Mouse (Mus musculus) limb, embryonic 13.5 days (tissue): ENCODE results near the gene Rln3. TPM values are rescaled to one million over a fixed set of nuclear protein-coding genes. Genes with fewer than 3 reads are reported as not detected.
"Not testable (repeated sequence)": the region's sequence is repeated elsewhere in the genome, so short reads cannot be mapped to it uniquely, and the experiment has no call there.

Experiments
- ATAC-seq: fragments of 200-750 bp; cut with Nextera tagmentation; 2 replicates; pipeline ENCODE4 v1.8.0; 2017; ENCODE audit warnings: low read depth, moderate number of reproducible peaks, moderate TSS enrichment; ENCODE audit not compliant: low FRiP score
- H3K27ac ChIP-seq: fragments of 300-500 bp; sonication (generic); 2 replicates; pipeline ENCODE4 v1.5.1; 2015; ENCODE audit warnings: inconsistent platforms, mild to moderate bottlenecking, moderate library complexity
- H3K27me3 ChIP-seq: fragments of 300-500 bp; sonication (generic); 2 replicates; pipeline ENCODE4 v1.6.1; 2015; ENCODE audit warnings: mild to moderate bottlenecking, inconsistent platforms
- H3K36me3 ChIP-seq: fragments of 300-500 bp; sonication (generic); 2 replicates; pipeline ENCODE4 v1.6.1; 2015; ENCODE audit warnings: inconsistent platforms, mild to moderate bottlenecking, moderate library complexity
- H3K4me1 ChIP-seq: fragments of 300-500 bp; sonication (generic); 2 replicates; pipeline ENCODE4 v1.6.1; 2015; ENCODE audit warnings: inconsistent platforms
- H3K4me2 ChIP-seq: fragments of 300-500 bp; sonication (generic); replicated peaks from 2 replicates; pipeline ENCODE4 v1.6.1; 2015; ENCODE audit warnings: inconsistent platforms, mild to moderate bottlenecking, moderate library complexity
- H3K4me3 ChIP-seq: fragments of 300-500 bp; sonication (generic); 2 replicates; pipeline ENCODE4 v1.5.1; 2015; ENCODE audit warnings: moderate library complexity, mild to moderate bottlenecking, inconsistent platforms
- H3K9ac ChIP-seq: fragments of 300-500 bp; sonication (generic); 2 replicates; pipeline ENCODE4 v1.6.1; 2015; ENCODE audit warnings: mild to moderate bottlenecking, inconsistent platforms
- H3K9me3 ChIP-seq: fragments of 300-500 bp; sonication (generic); 2 replicates; pipeline ENCODE4 v1.6.1; 2016; ENCODE audit warnings: inconsistent platforms
- WGBS: fragments of 180-500 bp; shearing (Covaris S2); methylation state at CpG from one replicate; pipeline ENCODE4 v1.1.7; 2015; 5-methylcytosine and 5-hydroxymethylcytosine counted together
- polyA plus RNA-seq: library from polyadenylated mRNA; unstranded; fragments of >200 nt; fragmentation: Nextera tagmentation; extraction: Ambion mirVana; gene quantifications from 2 replicates; pipeline ENCODE4 v1.2.1, GENCODE M21; 2015

Gene Rln3
- polyA plus RNA-seq, 1 experiment from 2014 or later, result not detected

DNA sequence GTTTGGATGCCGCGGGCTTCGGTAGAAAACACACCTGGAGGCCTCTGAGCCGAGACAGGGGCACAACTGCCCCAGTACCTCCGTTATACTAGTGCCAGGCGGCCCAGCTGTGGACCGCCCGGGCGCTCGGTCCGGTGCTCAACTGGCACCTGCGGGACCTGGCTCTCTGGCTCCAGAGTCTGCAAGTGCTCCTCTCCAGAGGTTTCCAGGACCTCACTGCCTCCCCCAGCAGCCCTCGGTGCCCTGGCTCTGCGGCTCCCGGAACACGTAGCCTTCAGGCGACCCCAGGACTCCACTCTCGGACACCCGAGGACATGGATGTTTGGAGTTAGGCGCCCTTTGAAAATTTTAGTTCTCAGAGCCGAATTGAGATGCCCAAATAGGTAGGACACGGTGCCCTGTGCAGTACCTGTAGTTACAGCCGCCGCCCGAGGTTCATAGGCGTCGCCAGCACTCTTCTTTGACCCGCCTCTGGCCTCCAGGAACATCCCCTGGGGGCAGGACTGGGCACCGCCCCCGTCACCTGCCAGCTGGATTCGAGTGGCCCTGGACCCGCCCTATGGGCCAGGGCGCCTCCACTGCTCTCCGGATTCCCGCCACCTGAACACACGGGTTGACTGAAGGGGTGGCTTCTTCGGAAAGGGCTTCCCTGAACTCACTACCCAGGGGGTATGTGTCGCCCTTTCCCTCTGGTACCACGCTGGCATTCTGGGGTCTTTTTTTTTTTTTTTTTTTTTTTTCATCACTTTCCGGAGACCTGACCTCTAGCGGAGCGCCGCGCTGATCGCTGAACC, 32.9 kb downstream of the Rln3 start, which contains the start of gene 2210011C24Rik:
TSS of gene 2210011C24Rik (minus strand) at position 467 of the 794 bp plus-strand sequence.
- H3K4me1 ChIP-seq, result peaks cover 30% of the 10 kb centered on the region
- peak within 1 kb of the TSS; percentile 58 for H3K4me3 ChIP-seq
- peak within 1 kb of the TSS; percentile 96 for H3K4me2 ChIP-seq
- no peak within 1 kb of the TSS for H3K27ac ChIP-seq
- WGBS, result under 1% methylated on average over 45 of the region's 45 CpGs
- ATAC-seq, result no peak
- H3K36me3 ChIP-seq, result no peaks in the 10 kb centered on the region
- H3K9me3 ChIP-seq, result no peaks in the 10 kb centered on the region
- peaks cover 44% of the 10 kb centered on the region for H3K27me3 ChIP-seq
- peak within 1 kb of the TSS; percentile 70 for H3K9ac ChIP-seq

DNA sequence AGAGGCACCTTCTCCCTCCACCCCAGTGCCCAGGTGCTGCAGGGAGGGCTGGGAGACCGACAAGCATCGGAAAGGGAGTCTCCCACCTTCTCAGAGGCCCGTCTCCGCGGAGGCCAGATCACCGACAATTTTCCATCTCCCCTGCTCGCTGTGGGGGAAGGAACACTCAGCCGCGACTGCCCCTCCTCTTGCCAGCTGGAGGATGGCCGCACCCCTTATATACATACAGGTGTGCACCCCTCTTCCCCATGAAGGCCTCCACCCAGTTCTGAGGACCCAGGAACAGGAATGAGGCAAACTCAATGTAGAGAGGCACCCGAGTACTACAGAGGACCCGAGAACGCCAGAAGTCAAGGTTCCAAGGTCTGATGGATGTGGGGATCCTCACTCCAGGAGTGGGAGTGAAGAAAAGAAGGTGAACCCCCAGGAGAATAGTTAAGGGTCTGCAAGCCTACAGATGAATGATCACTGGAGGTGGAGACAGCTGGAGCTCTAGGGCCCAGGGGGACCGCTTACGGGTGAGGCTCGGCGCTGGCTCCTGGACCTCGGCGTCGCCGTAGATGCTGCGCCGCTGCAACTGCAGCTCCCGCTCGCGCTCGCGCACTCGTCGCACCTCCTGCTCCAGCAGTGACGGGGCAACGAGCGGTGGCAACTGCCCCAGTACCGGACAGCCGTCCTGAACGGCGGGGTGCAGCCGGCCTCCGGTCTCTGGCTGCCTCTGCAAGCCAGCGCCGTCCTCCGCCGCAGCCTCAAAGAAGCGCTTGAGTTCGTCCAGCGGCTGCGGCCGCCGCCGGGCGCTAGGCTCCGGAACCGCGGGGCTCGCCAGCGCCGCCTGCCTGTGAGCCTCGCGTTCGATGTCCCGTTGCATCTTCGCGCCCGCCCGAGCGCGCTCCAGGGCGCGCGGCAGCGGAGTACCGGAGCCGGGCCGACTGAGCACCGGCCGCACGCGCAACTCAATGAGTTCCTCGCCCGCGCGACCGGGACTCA, 33.9 kb downstream of the Rln3 start:
- Histone ChIP-seq H3K9me3 (no peaks in the 10 kb centered on the region), H3K27me3 (peaks cover 44% of the 10 kb centered on the region), H3K4me1 (peaks cover 30% of the 10 kb centered on the region), H3K27ac (no peak overlapping the region), H3K4me2 (peak overlapping the region; percentile 96), H3K9ac (peak overlapping the region; percentile 70), H3K4me3 (peak overlapping the region; percentile 58), H3K36me3 (no peaks in the 10 kb centered on the region)
- 0 out of 2 replicates have a peak, but pooled peaks have one; percentile 46 for ATAC-seq
- WGBS, result 2% methylated on average over 83 of the region's 83 CpGs

GRCm38 (mm10) chr8:84009876-84010275, 34.9 kb downstream of the Rln3 start:
- no peaks in the 10 kb centered on the region for H3K9me3 ChIP-seq
- peak overlapping the region; percentile 96; the same call in 1 of the 2 replicates for H3K4me2 ChIP-seq
- H3K9ac ChIP-seq, result no peak overlapping the region
- H3K36me3 ChIP-seq, result no peaks in the 10 kb centered on the region
- peak; percentile 54; the same call in 1 of the 2 replicates for ATAC-seq
- WGBS, result under 1% methylated on average over 11 of the region's 11 CpGs
- peak overlapping the region; percentile 58; the same call in 1 of the 2 replicates for H3K4me3 ChIP-seq
- no peak overlapping the region for H3K27ac ChIP-seq
- H3K27me3 ChIP-seq, result peaks cover 44% of the 10 kb centered on the region
- H3K4me1 ChIP-seq, result peaks cover 33% of the 10 kb centered on the region

GRCm38 (mm10) chr8:84008362-84008761, 36.4 kb downstream of the Rln3 start:
- 29% methylated on average over 7 of the region's 7 CpGs for WGBS
- Histone ChIP-seq H3K4me3 (no peak overlapping the region), H3K9ac (no peak overlapping the region), H3K27me3 (peaks cover 37% of the 10 kb centered on the region), H3K36me3 (no peaks in the 10 kb centered on the region), H3K9me3 (no peaks in the 10 kb centered on the region), H3K4me2 (no peak overlapping the region), H3K27ac (no peak overlapping the region), H3K4me1 (peaks cover 44% of the 10 kb centered on the region)
- no peak for ATAC-seq

GRCm38 (mm10) chr8:84005502-84005901, 39.3 kb downstream of the Rln3 start:
- Histone ChIP-seq H3K27ac (0 out of 2 replicates have a peak overlapping the region, but pooled peaks have one; percentile 88), H3K4me1 (peaks cover 46% of the 10 kb centered on the region), H3K36me3 (peaks cover 23% of the 10 kb centered on the region), H3K27me3 (peaks cover 18% of the 10 kb centered on the region)
- H3K4me3 ChIP-seq, H3K4me2 ChIP-seq, ATAC-seq, H3K9ac ChIP-seq, H3K9me3 ChIP-seq: not testable (repeated sequence)
- WGBS, result 96% methylated on average over 7 of the region's 7 CpGs

GRCm38 (mm10) chr8:84004533-84005201, 40.1 kb downstream of the Rln3 start:
- peak overlapping the region; percentile 85 for H3K9ac ChIP-seq
- 1% methylated on average over 30 of the region's 30 CpGs for WGBS
- H3K9me3 ChIP-seq, result no peaks in the 10 kb centered on the region
- peaks cover 29% of the 10 kb centered on the region for H3K36me3 ChIP-seq
- peaks cover 14% of the 10 kb centered on the region; the same call in 1 of the 2 replicates for H3K27me3 ChIP-seq
- peak overlapping the region; percentile 88 for H3K27ac ChIP-seq
- peak overlapping the region; percentile 91 for H3K4me2 ChIP-seq
- H3K4me1 ChIP-seq, result peaks cover 44% of the 10 kb centered on the region
- peak overlapping the region; percentile 67 for H3K4me3 ChIP-seq
- ATAC-seq, result peak; percentile 88

DNA sequence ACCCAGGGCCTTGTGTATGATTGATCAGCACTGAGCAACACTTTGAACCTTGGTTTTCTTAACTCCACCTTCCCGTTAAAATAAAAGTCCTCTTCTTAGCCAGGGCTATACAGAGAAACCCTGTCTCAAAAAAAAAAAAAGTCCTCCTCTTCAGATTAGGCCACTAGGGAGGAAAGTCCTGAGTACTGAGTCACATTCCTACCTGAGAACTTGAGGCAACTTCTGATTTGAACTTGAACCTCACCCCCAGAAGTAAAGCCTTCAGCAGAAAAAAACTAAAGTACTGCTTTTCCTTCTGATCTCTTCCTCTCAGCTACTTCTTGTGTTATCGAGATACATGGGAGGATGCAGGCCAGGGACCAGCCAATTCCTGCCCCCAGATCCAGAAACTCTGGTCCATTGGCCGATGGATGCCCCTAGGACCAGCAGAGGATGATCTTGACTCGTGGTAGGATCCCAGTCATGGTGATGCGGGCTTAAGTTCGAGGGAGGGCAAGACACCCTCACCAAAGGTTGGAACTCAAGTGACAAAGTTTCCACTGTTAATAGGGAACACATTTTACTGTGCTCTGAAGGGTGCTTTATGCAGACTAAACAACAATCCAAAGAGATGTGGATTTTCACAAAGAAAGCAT, 41.1 kb downstream of the Rln3 start:
- Histone ChIP-seq H3K4me3 (peak overlapping the region; percentile 67), H3K4me1 (peaks cover 51% of the 10 kb centered on the region), H3K36me3 (peaks cover 36% of the 10 kb centered on the region), H3K27me3 (0 out of 2 replicates have a peak, but pooled peaks cover 12% of the 10 kb centered on the region), H3K27ac (no peak overlapping the region), H3K4me2 (peak overlapping the region; percentile 91), H3K9me3 (no peaks in the 10 kb centered on the region), H3K9ac (peak overlapping the region; percentile 85)
- no peak for ATAC-seq
- 71% methylated on average over 6 of the region's 6 CpGs for WGBS

DNA sequence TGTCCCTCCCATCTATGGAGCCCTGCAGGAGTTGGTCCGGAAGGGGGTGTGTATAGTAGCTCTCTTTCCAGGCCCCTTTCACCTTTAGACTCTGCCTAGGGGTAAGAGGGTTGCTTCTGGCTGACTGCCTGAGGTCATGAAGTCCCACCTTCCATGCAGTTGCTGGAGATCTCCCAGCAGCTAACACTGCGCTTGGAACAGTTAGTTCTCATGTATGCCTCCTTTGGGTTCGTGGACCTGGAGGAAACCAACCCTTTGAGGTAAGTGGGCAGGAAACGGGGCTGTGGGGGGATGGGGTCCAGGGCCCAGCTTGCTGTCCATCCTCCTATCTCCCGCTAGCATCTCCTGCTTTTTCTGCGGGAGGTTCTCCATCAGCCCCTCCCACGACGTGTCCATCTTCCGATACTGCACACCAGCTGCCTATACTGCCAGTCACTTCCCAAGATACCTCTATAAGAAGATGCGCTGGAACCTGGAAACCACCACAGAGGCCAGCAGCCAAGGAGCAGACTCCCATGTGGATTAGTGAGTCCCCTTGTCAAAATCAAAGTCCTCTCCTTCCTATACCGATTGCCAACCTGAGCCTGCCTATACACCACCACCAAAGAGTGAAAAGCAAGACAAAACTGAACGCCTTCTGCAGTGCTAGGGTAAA, 41.7 kb downstream of the Rln3 start:
- H3K4me3 ChIP-seq, result no peak overlapping the region
- H3K4me2 ChIP-seq, result no peak overlapping the region
- H3K27me3 ChIP-seq, result 0 out of 2 replicates have a peak, but pooled peaks cover 12% of the 10 kb centered on the region
- H3K27ac ChIP-seq, result no peak overlapping the region
- H3K4me1 ChIP-seq, result peaks cover 52% of the 10 kb centered on the region
- H3K36me3 ChIP-seq, result peaks cover 36% of the 10 kb centered on the region
- H3K9me3 ChIP-seq, result no peaks in the 10 kb centered on the region
- H3K9ac ChIP-seq, result no peak overlapping the region
- 71% methylated on average over 12 of the region's 12 CpGs for WGBS
- no peak for ATAC-seq

GRCm38 (mm10) chr8:84001281-84002000, 43.4 kb downstream of the Rln3 start, which contains the start of gene 1700067K01Rik:
1700067K01Rik (plus strand) TSS chr8:84001502.
- Histone ChIP-seq H3K4me1 (peaks cover 53% of the 10 kb centered on the region), H3K9ac (peak within 1 kb of the TSS; percentile 51), H3K27ac (no peak within 1 kb of the TSS), H3K4me3 (peak within 1 kb of the TSS; percentile 15; the same call in 1 of the 2 replicates), H3K27me3 (0 out of 2 replicates have a peak, but pooled peaks cover 12% of the 10 kb centered on the region), H3K9me3 (no peaks in the 10 kb centered on the region), H3K4me2 (peak within 1 kb of the TSS; percentile 47), H3K36me3 (peaks cover 36% of the 10 kb centered on the region)
- 24% methylated on average over 61 of the region's 61 CpGs for WGBS
- no peak for ATAC-seq

GRCm38 (mm10) chr8:83999825-84000224, 45.0 kb downstream of the Rln3 start:
- Histone ChIP-seq H3K36me3 (peaks cover 41% of the 10 kb centered on the region), H3K9me3 (no peaks in the 10 kb centered on the region), H3K4me2 (peak overlapping the region; percentile 85; the same call in 1 of the 2 replicates), H3K27me3 (0 out of 2 replicates have a peak, but pooled peaks cover 12% of the 10 kb centered on the region), H3K4me1 (peaks cover 57% of the 10 kb centered on the region), H3K9ac (no peak overlapping the region), H3K4me3 (no peak overlapping the region), H3K27ac (no peak overlapping the region)
- 90% methylated on average over 2 of the region's 2 CpGs for WGBS
- no peak for ATAC-seq
